Mouse (Mus musculus) C2C12 (cell line): Measurements from ENCODE around the gene Zdhhc5.
"Not testable (repeated sequence)": the region's sequence is repeated elsewhere in the genome, so short reads cannot be mapped to it uniquely, and the experiment has no call there.

ENCODE experiments used
- CEBPB ChIP-seq: IDR thresholded peaks from one replicate; pipeline ENCODE4 v1.6.1; 2011; ENCODE audit warnings: low read depth, mild to moderate bottlenecking, control low read depth, moderate library complexity
- CTCF ChIP-seq: IDR thresholded peaks from one replicate; pipeline ENCODE4 v1.5.1; 2011; ENCODE audit not compliant: control insufficient read depth, insufficient read depth, insufficient read length
- MAX ChIP-seq: IDR thresholded peaks from one replicate; pipeline ENCODE4 v1.6.1; 2011; ENCODE audit warnings: mild to moderate bottlenecking, control low read depth
- USF1 ChIP-seq: IDR thresholded peaks from one replicate; pipeline ENCODE4 v1.6.1; 2011; ENCODE audit warnings: low read depth, mild to moderate bottlenecking, control low read depth, moderate library complexity

DNA sequence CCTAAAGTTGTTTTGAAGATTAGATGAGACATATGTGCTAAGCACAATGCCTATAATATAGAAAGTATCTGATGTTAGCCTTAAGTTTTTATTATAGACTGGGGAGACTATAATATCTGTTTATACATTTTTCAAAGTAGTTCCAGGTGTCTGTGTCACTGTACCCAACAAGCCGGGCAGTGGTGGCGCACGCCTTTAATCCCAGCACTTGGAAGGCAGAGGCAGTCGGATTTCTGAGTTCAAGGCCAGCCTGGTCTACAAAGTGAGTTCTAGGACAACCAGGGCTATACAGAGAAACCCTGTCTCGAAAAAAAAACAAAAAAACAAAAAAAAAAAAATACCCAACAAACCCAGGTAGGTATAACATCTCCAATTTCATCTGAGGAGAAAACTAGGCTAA, 13.2 kb upstream of the Zdhhc5 start:
- not testable (repeated sequence) for TF ChIP-seq CTCF, CEBPB, MAX, USF1
